Mouse (Mus musculus): Measurements from ENCODE around the gene Hmmr.
A peak's percentile ranks its signal among the peaks of the same experiment; 100 is the strongest.

- peak; percentile 45 for TF ChIP-seq EP300 (IDR thresholded peaks at IDR 0.05; ENCODE audit: low read depth)
- TF ChIP-seq CTCF (IDR thresholded peaks at IDR 0.05; ENCODE audit: low read depth) = no peak
Observed at GRCm38 (mm10) chr11:40693366-40693951, 39.8 kb downstream of the Hmmr start.

Data from liver, embryonic 14.5 days (tissue).